Mouse (Mus musculus) embryo, embryonic 11 days (tissue): ENCODE data around the gene Synpo2l.
"Not testable (repeated sequence)": the region's sequence is repeated elsewhere in the genome, so short reads cannot be mapped to it uniquely, and the experiment has no call there.

Experiments used
- DNase-seq: peaks from one replicate; pipeline ENCODE4 v3.0.0-alpha.2; 2015

The Synpo2l gene

GRCm38 (mm10) chr14:20639918-20640619, 28.1 kb downstream of the Synpo2l start:
- peak; percentile 58 for DNase-seq

DNA sequence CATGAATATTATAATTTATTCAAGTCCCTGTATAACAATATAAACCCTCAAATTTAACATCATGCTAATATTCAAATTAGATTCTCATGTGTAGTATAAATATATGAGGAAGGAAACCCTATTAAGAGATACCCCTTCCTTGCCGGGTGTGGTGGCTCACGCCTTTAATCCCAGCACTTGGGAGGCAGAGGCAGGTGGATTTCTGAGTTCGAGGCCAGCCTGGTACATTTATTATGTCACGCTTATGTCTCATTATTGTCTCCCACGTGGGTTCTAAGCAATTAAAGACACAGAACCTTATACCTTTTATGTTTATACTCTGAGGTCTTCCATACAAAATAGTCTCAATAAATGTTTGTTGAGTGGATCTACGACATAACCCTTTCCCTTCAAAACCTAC, 29.5 kb downstream of the Synpo2l start:
- no peak for DNase-seq

DNA sequence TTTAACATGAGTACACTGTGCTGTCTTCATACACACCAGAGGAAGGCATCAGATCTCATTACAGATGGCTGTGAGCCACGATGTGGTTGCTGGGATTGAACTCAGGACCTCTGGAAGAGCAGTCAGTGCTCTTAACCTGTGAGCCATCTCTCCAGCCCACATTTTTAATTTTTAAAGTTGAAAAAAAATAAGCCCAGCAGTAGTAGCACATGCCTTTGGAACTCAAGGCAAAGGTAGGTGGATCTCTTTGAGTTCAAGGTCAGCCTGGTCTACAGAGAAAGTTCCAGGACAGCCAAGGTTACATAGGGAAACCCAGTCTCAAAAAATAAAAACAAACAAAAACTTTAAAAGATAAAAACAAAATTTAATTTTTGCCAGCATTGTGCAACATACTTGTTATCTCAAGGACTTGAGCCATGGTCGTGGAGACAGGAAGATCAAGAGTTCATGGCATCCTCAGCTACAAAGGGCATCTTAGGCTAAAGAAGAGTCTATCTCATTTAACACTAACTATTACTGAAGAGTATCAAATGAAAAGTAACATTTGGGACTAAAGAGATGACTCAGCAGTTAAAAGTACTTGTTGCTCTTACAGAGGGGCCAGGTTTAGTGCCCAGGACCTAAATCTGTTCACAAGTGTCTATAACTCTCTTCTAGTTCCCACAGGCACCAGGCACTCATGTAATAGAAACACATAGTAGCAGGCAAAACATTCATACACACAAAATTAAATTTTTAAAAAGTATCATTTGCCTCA, 30.2 kb downstream of the Synpo2l start:
- no peak for DNase-seq

DNA sequence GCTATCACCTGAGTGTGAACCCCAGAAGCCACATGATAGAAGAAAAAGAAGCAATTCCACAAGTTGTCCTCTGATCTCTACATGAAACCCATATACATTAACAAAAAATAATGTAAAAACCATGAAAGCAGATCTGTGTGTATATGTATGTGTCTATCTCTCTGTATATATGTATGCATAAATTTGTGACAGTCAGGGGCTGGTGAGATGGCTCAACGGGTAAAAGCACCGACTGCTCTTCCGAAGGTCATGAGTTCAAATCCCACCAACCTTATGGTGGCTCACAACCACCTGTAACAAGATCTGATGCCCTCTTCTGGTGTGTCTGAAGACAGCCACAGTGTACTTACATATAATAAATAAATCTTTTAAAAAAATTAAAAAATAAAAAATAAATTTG, 31.2 kb downstream of the Synpo2l start:
- not testable (repeated sequence) for DNase-seq

- DNase-seq: no peak
Observed at GRCm38 (mm10) chr14:20635546-20635945, 32.6 kb downstream of the Synpo2l start.

DNA sequence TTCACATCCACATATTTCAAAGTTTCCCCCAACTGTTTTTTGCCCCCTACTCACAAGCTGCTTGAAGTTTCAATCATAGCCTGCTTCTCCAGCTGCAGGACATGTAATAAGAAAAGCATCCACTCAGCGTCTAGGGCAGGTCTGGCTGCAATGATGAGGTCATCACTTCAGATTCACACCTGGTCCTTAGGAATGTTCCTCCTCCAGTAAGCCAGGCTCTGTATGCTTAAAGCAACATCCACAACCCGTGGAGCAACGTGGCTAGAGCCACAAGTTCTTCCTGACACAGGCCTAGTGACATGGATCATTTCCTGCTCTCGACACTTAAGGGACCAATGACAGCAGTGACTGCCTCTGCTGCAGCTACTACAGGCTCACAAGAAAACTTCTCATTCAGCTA, 36.9 kb downstream of the Synpo2l start:
- no peak for DNase-seq

- DNase-seq: no peak
Observed at GRCm38 (mm10) chr14:20626971-20627370, 41.2 kb downstream of the Synpo2l start.

DNA sequence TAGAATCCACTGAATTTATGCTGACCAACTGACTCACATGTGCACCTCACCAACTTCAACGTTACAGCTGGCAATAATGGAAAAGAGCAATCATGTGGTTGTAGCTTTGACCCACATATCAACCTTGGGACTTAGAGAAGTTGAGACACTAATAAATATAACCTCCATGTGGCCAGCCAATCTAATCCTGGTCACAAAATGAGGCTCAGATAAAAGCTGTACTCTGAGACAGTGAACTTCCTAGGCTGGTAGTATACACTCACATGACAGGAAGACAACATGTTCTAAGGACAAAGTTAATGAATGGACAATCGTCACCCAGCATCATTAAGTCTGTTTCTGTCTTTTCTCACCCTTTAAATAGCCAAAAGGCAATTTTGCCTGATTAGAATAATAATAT, 41.7 kb downstream of the Synpo2l start:
- DNase-seq: no peak

DNA sequence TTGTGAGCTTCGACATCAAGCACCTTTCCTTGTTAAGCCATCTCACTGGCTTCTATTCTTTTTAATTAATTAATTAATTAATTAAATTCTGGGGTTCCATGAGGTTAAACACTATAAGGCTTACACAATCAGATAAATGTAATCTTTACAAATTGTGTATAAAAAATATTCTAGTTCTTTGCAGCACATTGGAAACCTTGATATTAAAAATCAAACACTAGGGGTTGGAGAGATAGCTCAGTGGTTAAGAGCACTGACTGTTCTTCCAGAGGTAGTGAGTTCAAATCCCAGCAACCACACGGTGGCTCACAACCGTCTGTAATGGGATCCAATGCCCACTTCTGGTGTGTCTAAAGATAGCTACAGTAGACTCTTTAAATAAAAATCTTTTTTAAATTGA, 45.2 kb downstream of the Synpo2l start:
- DNase-seq: no peak

DNA sequence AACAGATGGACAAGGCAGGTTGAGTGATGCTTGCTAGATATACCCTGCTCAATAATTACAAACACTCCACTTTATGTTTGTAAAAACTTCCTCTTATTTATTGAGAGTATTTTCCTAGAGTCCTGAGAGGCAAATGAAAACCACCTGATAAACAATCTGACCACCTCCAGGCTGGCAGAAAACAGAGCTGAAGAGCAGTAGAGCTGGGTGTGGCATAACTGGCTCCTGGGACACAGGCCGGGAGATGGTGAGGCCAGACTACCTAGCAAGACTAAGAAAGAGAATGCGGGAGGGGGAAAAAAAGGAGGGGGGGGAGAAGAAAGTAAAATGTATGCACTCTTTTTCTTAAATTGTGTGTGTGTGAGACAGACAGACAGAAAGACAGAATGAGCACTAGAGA, 45.7 kb downstream of the Synpo2l start:
- no peak for DNase-seq

GRCm38 (mm10) chr14:20621903-20622302, 46.3 kb downstream of the Synpo2l start:
- no peak for DNase-seq

DNA sequence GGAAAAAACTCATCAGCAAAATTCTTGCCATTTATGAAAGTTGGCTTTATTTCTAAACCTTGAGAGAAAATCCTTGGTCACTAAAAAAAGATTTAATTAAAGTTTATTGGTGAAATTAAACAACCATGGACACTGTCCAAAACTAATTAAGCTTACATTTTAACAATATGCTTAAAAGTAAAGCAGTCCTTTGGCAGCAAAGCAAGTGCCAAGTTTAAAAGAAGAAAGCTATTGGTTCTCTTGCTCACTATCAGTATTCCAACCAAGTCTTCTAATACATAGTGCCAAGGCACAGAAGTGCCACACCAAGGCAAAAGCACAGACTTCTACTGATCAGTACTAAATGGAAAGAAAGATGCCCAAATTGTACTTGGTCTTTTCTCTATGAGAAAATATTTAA, 49.0 kb downstream of the Synpo2l start:
- no peak for DNase-seq

GRCm38 (mm10) chr14:20618211-20618610, 49.9 kb downstream of the Synpo2l start:
- DNase-seq: no peak

GRCm38 (mm10) chr14:20616421-20616820, 51.7 kb downstream of the Synpo2l start:
- DNase-seq: peak; percentile 12

- no peak for DNase-seq
Observed at GRCm38 (mm10) chr14:20615075-20615474, 53.1 kb downstream of the Synpo2l start.

DNA sequence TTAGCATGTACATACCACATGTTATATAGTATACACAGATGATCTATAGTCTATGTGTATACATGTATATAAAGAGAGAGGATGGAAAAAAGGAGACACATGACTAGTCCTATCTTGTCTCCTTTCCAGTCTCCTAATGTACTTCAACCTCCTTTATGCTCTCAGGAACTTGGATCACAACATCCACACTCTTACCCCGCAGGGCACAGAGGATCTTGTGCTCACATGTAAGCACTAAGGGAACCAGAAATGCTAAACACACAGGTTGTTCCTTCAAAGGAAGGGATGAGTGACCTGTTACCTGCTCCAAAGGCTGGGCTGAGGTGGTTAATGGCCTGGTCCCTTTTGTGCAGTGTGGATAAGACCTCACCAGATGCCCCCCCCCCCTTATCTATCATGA, 55.3 kb downstream of the Synpo2l start:
- no peak for DNase-seq

GRCm38 (mm10) chr14:20610146-20610545, 58.0 kb downstream of the Synpo2l start:
- DNase-seq: peak; percentile 10

DNA sequence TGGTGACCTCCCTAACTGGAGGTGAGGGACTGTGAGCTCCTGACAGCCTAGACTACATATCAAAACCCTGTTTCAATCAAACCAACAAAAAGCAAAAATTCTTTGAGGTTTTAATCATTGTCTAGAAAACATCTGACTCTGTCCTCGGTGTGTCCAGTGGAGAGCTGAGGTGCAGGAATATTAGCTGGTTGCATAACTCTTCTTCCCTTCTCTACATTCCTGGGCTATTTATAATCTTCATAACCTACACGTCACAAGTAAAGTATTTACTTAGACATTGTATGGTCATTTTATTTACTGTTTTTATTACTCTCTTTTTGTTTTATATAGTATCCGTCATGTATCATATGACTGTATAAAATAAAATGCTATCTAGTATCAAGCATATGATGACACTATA, 58.6 kb downstream of the Synpo2l start:
- DNase-seq: no peak
